Mouse (Mus musculus): ENCODE measurements at regions not wholly inside any gene's neighbourhood (a gene's known extent, or its start where the extent isn't known, plus 50 kb on each side); places are given as distances from the start of the nearest gene placed in this dataset.
A peak's percentile ranks its signal among the peaks of the same experiment; 100 is the strongest.

GRCm38 (mm10) chr2:123092726-123093125 lies 327.7 kb downstream of the Sqor start:
- H3K4me3 ChIP-seq (replicated peaks; ENCODE audit: insufficient read depth, low read depth, low read length) = no peak overlapping the region
- no peak overlapping the region for H3K27ac ChIP-seq (ENCODE audit: insufficient read depth, low read length)
- H3K4me1 ChIP-seq (ENCODE audit: control insufficient read depth, insufficient read depth, low read length) = no peaks in the 10 kb centered on the region
- no peaks in the 10 kb centered on the region for H3K27me3 ChIP-seq (ENCODE audit: control insufficient read depth, insufficient read depth, low read length)
- DNase-seq = peak; percentile 30 to 60
- 7% methylated on average over 1 of the region's 1 CpGs for WGBS
- TF ChIP-seq POLR2A (IDR thresholded peaks at IDR 0.05; ENCODE audit: borderline replicate concordance, insufficient read depth, low read length) (no peak), CTCF (IDR thresholded peaks at IDR 0.05; ENCODE audit: borderline replicate concordance, insufficient read depth, low read depth, low read length) (no peak)

- TF ChIP-seq CTCF (IDR thresholded peaks at IDR 0.05; ENCODE audit: borderline replicate concordance, insufficient read depth, low read depth, low read length) = no peak
- TF ChIP-seq POLR2A (IDR thresholded peaks at IDR 0.05; ENCODE audit: borderline replicate concordance, insufficient read depth, low read length) = no peak
- DNase-seq = no peak
Measured at GRCm38 (mm10) chr2:123103530-123103929, 338.5 kb downstream of the Sqor start.

GRCm38 (mm10) chr2:123131496-123131895 lies 366.5 kb downstream of the Sqor start:
- H3K4me3 ChIP-seq (replicated peaks; ENCODE audit: insufficient read depth, low read depth, low read length) = no peak overlapping the region
- TF ChIP-seq POLR2A (IDR thresholded peaks at IDR 0.05; ENCODE audit: borderline replicate concordance, insufficient read depth, low read length) (no peak), CTCF (IDR thresholded peaks at IDR 0.05; ENCODE audit: borderline replicate concordance, insufficient read depth, low read depth, low read length) (no peak)
- no peak for DNase-seq
- H3K27me3 ChIP-seq (ENCODE audit: control insufficient read depth, insufficient read depth, low read length) = no peaks in the 10 kb centered on the region
- no peaks in the 10 kb centered on the region for H3K4me1 ChIP-seq (ENCODE audit: control insufficient read depth, insufficient read depth, low read length)
- no peak overlapping the region for H3K27ac ChIP-seq (ENCODE audit: insufficient read depth, low read length)
- WGBS = 72% methylated on average over 2 of the region's 2 CpGs

More at GRCm38 (mm10) chr2:123103530-123103929, 338.5 kb downstream of the Sqor start:
- Histone ChIP-seq H3K4me1 (ENCODE audit: control insufficient read depth, insufficient read depth, low read length) (no peaks in the 10 kb centered on the region), H3K27ac (ENCODE audit: insufficient read depth, low read length) (no peak overlapping the region), H3K4me3 (replicated peaks; ENCODE audit: insufficient read depth, low read depth, low read length) (no peak overlapping the region), H3K27me3 (ENCODE audit: control insufficient read depth, insufficient read depth, low read length) (no peaks in the 10 kb centered on the region)
- 71% methylated on average over 4 of the region's 4 CpGs for WGBS

GRCm38 (mm10) chr2:123153170-123153569 lies 388.1 kb downstream of the Sqor start:
- no peak overlapping the region for H3K27ac ChIP-seq (ENCODE audit: insufficient read depth, low read length)
- TF ChIP-seq POLR2A (IDR thresholded peaks at IDR 0.05; ENCODE audit: borderline replicate concordance, insufficient read depth, low read length) = no peak
- no peak for TF ChIP-seq CTCF (IDR thresholded peaks at IDR 0.05; ENCODE audit: borderline replicate concordance, insufficient read depth, low read depth, low read length)
- H3K4me3 ChIP-seq (replicated peaks; ENCODE audit: insufficient read depth, low read depth, low read length) = no peak overlapping the region
- no peaks in the 10 kb centered on the region for H3K4me1 ChIP-seq (ENCODE audit: control insufficient read depth, insufficient read depth, low read length)
- no peak for DNase-seq
- no peaks in the 10 kb centered on the region for H3K27me3 ChIP-seq (ENCODE audit: control insufficient read depth, insufficient read depth, low read length)

GRCm38 (mm10) chr2:123165384-123165783 lies 400.3 kb downstream of the Sqor start:
- no peaks in the 10 kb centered on the region for H3K27me3 ChIP-seq (ENCODE audit: control insufficient read depth, insufficient read depth, low read length)
- H3K4me3 ChIP-seq (replicated peaks; ENCODE audit: insufficient read depth, low read depth, low read length) = no peak overlapping the region
- DNase-seq = no peak
- TF ChIP-seq CTCF (IDR thresholded peaks at IDR 0.05; ENCODE audit: borderline replicate concordance, insufficient read depth, low read depth, low read length) (no peak), POLR2A (IDR thresholded peaks at IDR 0.05; ENCODE audit: borderline replicate concordance, insufficient read depth, low read length) (no peak)
- H3K27ac ChIP-seq (ENCODE audit: insufficient read depth, low read length) = no peak overlapping the region
- no peaks in the 10 kb centered on the region for H3K4me1 ChIP-seq (ENCODE audit: control insufficient read depth, insufficient read depth, low read length)

GRCm38 (mm10) chr2:123170611-123171010 lies 405.6 kb downstream of the Sqor start:
- H3K4me3 ChIP-seq (replicated peaks; ENCODE audit: insufficient read depth, low read depth, low read length) = no peak overlapping the region
- H3K27me3 ChIP-seq (ENCODE audit: control insufficient read depth, insufficient read depth, low read length) = no peaks in the 10 kb centered on the region
- no peak overlapping the region for H3K27ac ChIP-seq (ENCODE audit: insufficient read depth, low read length)
- H3K4me1 ChIP-seq (ENCODE audit: control insufficient read depth, insufficient read depth, low read length) = no peaks in the 10 kb centered on the region
- TF ChIP-seq CTCF (IDR thresholded peaks at IDR 0.05; ENCODE audit: borderline replicate concordance, insufficient read depth, low read depth, low read length) = no peak
- TF ChIP-seq POLR2A (IDR thresholded peaks at IDR 0.05; ENCODE audit: borderline replicate concordance, insufficient read depth, low read length) = no peak
- no peak for DNase-seq
- 97% methylated on average over 1 of the region's 1 CpGs for WGBS

GRCm38 (mm10) chr2:123182208-123182607 lies 417.2 kb downstream of the Sqor start:
- TF ChIP-seq CTCF (IDR thresholded peaks at IDR 0.05; ENCODE audit: borderline replicate concordance, insufficient read depth, low read depth, low read length) (no peak), POLR2A (IDR thresholded peaks at IDR 0.05; ENCODE audit: borderline replicate concordance, insufficient read depth, low read length) (no peak)
- Histone ChIP-seq H3K4me3 (replicated peaks; ENCODE audit: insufficient read depth, low read depth, low read length) (no peak overlapping the region), H3K4me1 (ENCODE audit: control insufficient read depth, insufficient read depth, low read length) (no peaks in the 10 kb centered on the region), H3K27ac (ENCODE audit: insufficient read depth, low read length) (no peak overlapping the region), H3K27me3 (ENCODE audit: control insufficient read depth, insufficient read depth, low read length) (no peaks in the 10 kb centered on the region)
- no peak for DNase-seq

GRCm38 (mm10) chr2:123190795-123191582 lies 426.0 kb downstream of the Sqor start:
- no peak for DNase-seq
- Histone ChIP-seq H3K4me3 (replicated peaks; ENCODE audit: insufficient read depth, low read depth, low read length) (no peak overlapping the region), H3K4me1 (ENCODE audit: control insufficient read depth, insufficient read depth, low read length) (no peaks in the 10 kb centered on the region), H3K27me3 (ENCODE audit: control insufficient read depth, insufficient read depth, low read length) (no peaks in the 10 kb centered on the region), H3K27ac (ENCODE audit: insufficient read depth, low read length) (no peak overlapping the region)
- TF ChIP-seq POLR2A (IDR thresholded peaks at IDR 0.05; ENCODE audit: borderline replicate concordance, insufficient read depth, low read length) = no peak
- no peak for TF ChIP-seq CTCF (IDR thresholded peaks at IDR 0.05; ENCODE audit: borderline replicate concordance, insufficient read depth, low read depth, low read length)
- WGBS = 54% methylated on average over 3 of the region's 3 CpGs

Data from cerebellum, adult 2 months (tissue).